Mouse (Mus musculus) liver, embryonic 16.5 days (tissue): ENCODE results near the gene Sult1a1. TPM values are rescaled to one million over a fixed set of nuclear protein-coding genes. Genes with fewer than 3 reads are reported as not detected.
A peak's percentile ranks its signal among the peaks of the same experiment; 100 is the strongest.

ENCODE experiments used
- ATAC-seq: fragments of 200-750 bp; cut with Nextera tagmentation; 2 replicates; pipeline ENCODE4 v1.8.0; 2017; ENCODE audit warnings: low read depth, mild to moderate bottlenecking, moderate number of reproducible peaks, moderate library complexity
- H3K27ac ChIP-seq: fragments of 300-500 bp; sonication (generic); 2 replicates; pipeline ENCODE4 v1.5.1; 2014; ENCODE audit warnings: mild to moderate bottlenecking, low read length
- H3K27me3 ChIP-seq: fragments of 300-500 bp; sonication (generic); 2 replicates; pipeline ENCODE4 v1.6.1; 2014; ENCODE audit warnings: low read depth, low read length, mixed read lengths; ENCODE audit not compliant: control insufficient read depth, insufficient read depth
- H3K36me3 ChIP-seq: fragments of 300-500 bp; sonication (generic); 2 replicates; pipeline ENCODE4 v1.6.1; 2014; ENCODE audit warnings: mild to moderate bottlenecking; ENCODE audit not compliant: control insufficient read depth, insufficient read depth
- H3K4me1 ChIP-seq: fragments of 300-500 bp; sonication (generic); 2 replicates; pipeline ENCODE4 v1.6.1; 2014; ENCODE audit warnings: low read depth, low read length, mixed read lengths; ENCODE audit not compliant: control insufficient read depth
- H3K4me2 ChIP-seq: fragments of 300-500 bp; sonication (generic); 2 replicates; pipeline ENCODE4 v1.6.1; 2014; ENCODE audit warnings: low read depth, low read length, mixed read lengths
- H3K4me3 ChIP-seq: fragments of 300-500 bp; sonication (generic); 2 replicates; pipeline ENCODE4 v1.5.1; 2014; ENCODE audit warnings: low read depth, mild to moderate bottlenecking, low read length
- H3K9ac ChIP-seq: fragments of 300-500 bp; sonication (generic); 2 replicates; pipeline ENCODE4 v1.6.1; 2014; ENCODE audit warnings: low read depth, low read length
- H3K9me3 ChIP-seq: fragments of 300-500 bp; sonication (generic); replicated peaks from 2 replicates; pipeline ENCODE4 v1.6.1; 2016; ENCODE audit warnings: low read length; ENCODE audit not compliant: control insufficient read depth
- WGBS: fragments of 180-500 bp; shearing (Covaris S2); extraction: QIAGEN DNeasy Blood & Tissue Kit; methylation state at CpG from one replicate; pipeline ENCODE4 v1.1.7; 2014; ENCODE audit not compliant: insufficient replicate concordance; 5-methylcytosine and 5-hydroxymethylcytosine counted together
- polyA plus RNA-seq: library from polyadenylated mRNA; unstranded; fragments of >200 nt; fragmentation: Nextera tagmentation; extraction: Ambion mirVana; gene quantifications from 2 replicates; pipeline ENCODE4 v1.2.1, GENCODE M21; 2015

Gene Sult1a1
- polyA plus RNA-seq, result 69.5 and 88.7 TPM in 2 replicates

DNA sequence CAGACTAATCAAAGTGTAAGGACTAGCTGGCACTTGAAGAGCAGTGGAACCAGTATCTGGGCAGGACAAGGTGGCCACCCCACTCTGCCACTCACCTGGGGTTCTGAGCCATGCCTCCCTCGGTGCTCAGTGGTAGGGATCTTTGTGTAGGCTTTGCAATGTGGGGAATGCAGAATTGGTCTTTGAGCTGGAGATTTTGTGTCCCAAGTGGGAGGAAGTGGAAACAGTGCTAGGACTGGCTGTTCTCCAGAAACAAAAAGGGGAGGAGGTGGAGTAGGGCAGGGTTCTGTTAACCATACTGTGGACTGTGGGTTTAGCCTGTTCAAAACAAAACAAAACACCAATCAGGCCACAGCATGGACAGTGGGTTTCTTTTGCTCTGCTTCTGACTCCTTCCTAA lies at the start of gene Sult1a1:
TSS of gene Sult1a1 (minus strand) at position 226 of the 400 bp plus-strand sequence.
- Histone ChIP-seq H3K4me1 (no peaks in the 10 kb centered on the region), H3K27me3 (no peaks in the 10 kb centered on the region), H3K27ac (peak within 1 kb of the TSS; percentile 54), H3K4me2 (peak within 1 kb of the TSS; percentile 12), H3K9me3 (no peaks in the 10 kb centered on the region), H3K4me3 (peak within 1 kb of the TSS; percentile 6), H3K9ac (no peak within 1 kb of the TSS), H3K36me3 (peaks cover 3% of the 10 kb centered on the region; the same call in 1 of the 2 replicates)
- peak; percentile 77 for ATAC-seq
- WGBS, result 48% methylated on average over 1 of the region's 1 CpGs

DNA sequence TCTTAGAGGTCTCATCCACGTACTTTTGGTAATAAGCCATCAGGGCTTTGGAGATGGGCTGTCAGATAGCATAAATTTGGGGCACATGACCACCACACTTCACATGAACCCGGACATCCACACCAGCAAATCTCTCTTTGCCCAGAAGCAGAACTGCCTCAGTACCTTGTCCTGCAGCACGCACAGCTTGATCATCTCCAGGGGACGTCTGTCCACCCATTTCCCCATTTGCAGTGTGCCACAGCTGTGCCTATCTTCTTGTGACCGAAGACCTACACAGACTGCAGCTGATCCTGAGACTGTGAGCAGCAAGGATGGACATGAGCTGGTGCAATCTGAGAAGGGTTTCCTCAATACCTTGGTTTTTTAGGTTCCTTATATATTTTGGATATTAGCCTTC lies 49.4 kb upstream of the Sult1a1 start:
- WGBS, result 31% methylated on average over 5 of the region's 5 CpGs
- Histone ChIP-seq H3K4me2 (no peak overlapping the region), H3K4me1 (no peaks in the 10 kb centered on the region), H3K4me3 (no peak overlapping the region), H3K36me3 (no peaks in the 10 kb centered on the region), H3K9ac (no peak overlapping the region), H3K27me3 (no peaks in the 10 kb centered on the region), H3K27ac (no peak overlapping the region), H3K9me3 (no peaks in the 10 kb centered on the region)
- ATAC-seq, result no peak

DNA sequence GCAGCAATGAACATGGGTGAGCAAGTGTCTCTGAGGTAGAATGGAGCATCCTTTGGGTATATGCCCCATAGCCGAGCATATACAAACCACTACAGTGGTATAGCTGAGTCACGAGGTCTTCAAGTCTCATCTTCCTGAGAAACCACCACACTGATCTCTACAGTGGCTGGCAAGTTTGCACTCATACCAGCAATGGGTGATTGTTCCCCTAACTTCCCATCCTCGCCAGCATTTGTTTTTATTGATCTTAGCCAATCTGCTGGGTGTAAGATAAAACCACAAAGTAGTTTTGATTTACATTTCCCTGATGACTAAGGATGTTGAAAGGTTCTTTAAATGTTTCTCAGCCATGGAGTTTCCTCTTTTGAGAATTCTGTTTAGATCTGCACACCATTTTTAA lies 48.8 kb upstream of the Sult1a1 start:
- Histone ChIP-seq H3K4me1 (no peaks in the 10 kb centered on the region), H3K4me2 (no peak overlapping the region), H3K27me3 (no peaks in the 10 kb centered on the region), H3K9ac (no peak overlapping the region), H3K27ac (no peak overlapping the region), H3K4me3 (no peak overlapping the region), H3K36me3 (no peaks in the 10 kb centered on the region), H3K9me3 (no peaks in the 10 kb centered on the region)
- 22% methylated on average over 3 of the region's 3 CpGs for WGBS
- no peak for ATAC-seq

DNA sequence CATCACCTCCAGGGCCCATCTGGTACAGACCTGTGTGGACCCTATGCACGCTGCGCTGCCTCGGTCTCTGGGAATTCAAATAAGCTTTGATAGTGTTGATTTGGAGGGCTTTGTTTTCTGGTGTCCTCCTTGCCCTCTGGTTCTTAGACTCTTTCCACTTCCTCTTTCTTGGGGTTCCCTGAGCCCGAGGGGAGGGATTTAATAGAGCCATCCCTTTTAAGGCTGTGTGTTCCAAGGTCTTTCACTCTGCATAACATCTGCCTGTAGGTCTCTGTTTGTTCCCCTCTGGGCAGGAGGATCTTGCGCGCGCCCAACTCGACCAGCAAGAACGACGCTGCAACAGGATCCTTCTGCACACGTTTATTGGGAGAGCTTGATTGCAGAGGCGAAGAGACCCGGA lies 45.4 kb upstream of the Sult1a1 start:
- Histone ChIP-seq H3K27me3 (no peaks in the 10 kb centered on the region), H3K9me3 (no peaks in the 10 kb centered on the region), H3K27ac (no peak overlapping the region), H3K4me1 (no peaks in the 10 kb centered on the region), H3K4me2 (no peak overlapping the region), H3K4me3 (no peak overlapping the region), H3K36me3 (no peaks in the 10 kb centered on the region), H3K9ac (no peak overlapping the region)
- ATAC-seq, result no peak
- 77% methylated on average over 13 of the region's 13 CpGs for WGBS

DNA sequence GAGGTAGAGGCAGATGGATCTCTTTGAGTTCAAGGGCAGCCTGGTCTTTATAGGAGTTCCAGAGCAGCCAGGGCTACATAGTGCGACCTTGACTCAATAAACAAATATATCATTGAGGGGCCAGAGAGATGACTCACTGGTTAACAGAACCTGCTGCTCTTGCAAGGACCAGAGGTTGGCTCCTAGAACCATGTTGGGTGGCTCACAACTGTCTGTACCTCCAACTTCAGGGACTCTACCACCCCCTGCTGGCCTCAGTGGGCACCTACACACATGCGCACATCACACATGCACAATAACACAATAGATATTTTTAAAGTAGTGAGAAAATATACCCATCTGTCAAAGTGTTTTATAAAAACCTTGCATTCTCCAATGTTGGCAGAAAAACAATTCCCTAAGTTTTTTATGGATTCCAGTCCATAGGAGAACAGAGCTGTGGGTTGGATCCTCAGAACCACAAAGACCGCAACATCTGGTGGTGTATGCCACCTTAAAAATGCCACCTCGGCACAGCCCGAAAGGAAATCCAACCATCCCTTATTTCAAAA lies 42.6 kb upstream of the Sult1a1 start:
- Histone ChIP-seq H3K36me3 (no peaks in the 10 kb centered on the region), H3K4me1 (no peaks in the 10 kb centered on the region), H3K9ac (no peak overlapping the region), H3K9me3 (no peaks in the 10 kb centered on the region), H3K27me3 (no peaks in the 10 kb centered on the region), H3K27ac (no peak overlapping the region), H3K4me2 (no peak overlapping the region), H3K4me3 (no peak overlapping the region)
- ATAC-seq, result no peak
- WGBS, result 84% methylated on average over 5 of the region's 5 CpGs

DNA sequence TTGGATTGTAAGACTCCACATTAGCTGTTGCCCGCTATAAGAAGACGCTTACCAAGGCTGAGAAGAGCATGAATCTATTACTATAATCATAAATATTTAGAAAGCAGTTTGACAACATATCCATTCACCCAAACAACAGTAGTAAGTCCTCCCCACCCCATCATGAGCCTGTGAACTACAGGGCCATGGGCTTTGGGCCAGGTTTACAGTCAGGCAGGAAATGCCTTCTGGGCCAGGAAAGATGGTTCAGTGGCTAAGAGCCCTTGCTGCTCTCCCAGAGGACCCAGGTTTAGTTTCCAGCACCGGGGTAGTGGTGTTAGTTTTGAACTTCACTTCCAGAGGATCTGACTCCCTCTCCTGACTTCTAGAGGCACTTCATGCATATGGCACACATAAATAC lies 41.3 kb upstream of the Sult1a1 start:
- WGBS, result 76% methylated on average over 3 of the region's 3 CpGs
- Histone ChIP-seq H3K36me3 (no peaks in the 10 kb centered on the region), H3K27ac (no peak overlapping the region)

DNA sequence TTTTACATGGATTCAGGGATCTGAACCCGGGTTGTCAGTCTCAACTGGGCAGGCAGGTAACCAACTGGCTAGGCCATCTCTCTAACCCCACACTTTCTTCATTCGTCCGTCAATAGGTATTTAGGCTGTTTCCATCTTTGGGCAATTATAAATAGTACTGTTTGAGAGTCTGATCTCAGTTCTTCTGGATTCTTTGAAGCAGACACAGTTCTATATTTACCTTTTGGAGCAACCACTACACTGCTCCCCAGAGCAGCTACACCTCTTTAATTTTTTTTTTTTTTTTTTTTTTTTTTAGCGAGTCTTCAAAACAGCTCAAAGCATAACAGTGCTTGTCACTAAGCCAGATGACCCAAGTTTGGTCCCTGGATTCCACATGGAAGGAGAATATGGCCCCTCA lies 39.4 kb upstream of the Sult1a1 start:
- Histone ChIP-seq H3K9me3 (no peaks in the 10 kb centered on the region), H3K4me2 (no peak overlapping the region), H3K4me1 (no peaks in the 10 kb centered on the region), H3K27ac (no peak overlapping the region), H3K36me3 (no peaks in the 10 kb centered on the region), H3K27me3 (no peaks in the 10 kb centered on the region), H3K4me3 (no peak overlapping the region), H3K9ac (no peak overlapping the region)
- ATAC-seq, result no peak
- 67% methylated on average over 4 of the region's 4 CpGs for WGBS

More for the DNA sequence above, 41.3 kb upstream of the Sult1a1 start:
- no peak for ATAC-seq
- Histone ChIP-seq H3K4me3 (no peak overlapping the region), H3K27me3 (no peaks in the 10 kb centered on the region), H3K9ac (no peak overlapping the region), H3K9me3 (no peaks in the 10 kb centered on the region), H3K4me1 (no peaks in the 10 kb centered on the region), H3K4me2 (no peak overlapping the region)

DNA sequence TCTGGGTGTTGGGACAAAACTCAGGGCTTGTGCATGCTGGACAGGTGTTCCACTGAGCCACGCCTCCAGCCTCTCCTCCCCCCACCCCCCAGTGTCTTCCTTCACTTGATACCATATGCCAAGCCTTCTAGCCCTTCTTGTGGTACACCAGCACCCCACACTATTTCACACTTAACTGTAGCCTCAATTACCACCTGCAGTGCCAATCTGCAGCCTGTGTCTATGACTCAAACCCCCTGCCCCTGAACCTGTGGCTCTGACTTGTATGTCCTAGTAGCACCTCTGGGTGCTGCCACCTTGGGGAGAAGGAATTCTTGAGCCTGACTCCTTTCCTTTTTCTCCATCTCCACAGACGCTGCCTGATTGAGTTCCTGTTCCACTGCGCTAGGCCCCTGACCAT lies 35.7 kb upstream of the Sult1a1 start:
- ATAC-seq, result no peak
- Histone ChIP-seq H3K27ac (no peak overlapping the region), H3K4me3 (no peak overlapping the region), H3K9me3 (no peaks in the 10 kb centered on the region; the same call in 1 of the 2 replicates), H3K4me1 (no peaks in the 10 kb centered on the region), H3K27me3 (no peaks in the 10 kb centered on the region), H3K36me3 (no peaks in the 10 kb centered on the region), H3K9ac (no peak overlapping the region), H3K4me2 (no peak overlapping the region)
- WGBS, result 72% methylated on average over 3 of the region's 3 CpGs

DNA sequence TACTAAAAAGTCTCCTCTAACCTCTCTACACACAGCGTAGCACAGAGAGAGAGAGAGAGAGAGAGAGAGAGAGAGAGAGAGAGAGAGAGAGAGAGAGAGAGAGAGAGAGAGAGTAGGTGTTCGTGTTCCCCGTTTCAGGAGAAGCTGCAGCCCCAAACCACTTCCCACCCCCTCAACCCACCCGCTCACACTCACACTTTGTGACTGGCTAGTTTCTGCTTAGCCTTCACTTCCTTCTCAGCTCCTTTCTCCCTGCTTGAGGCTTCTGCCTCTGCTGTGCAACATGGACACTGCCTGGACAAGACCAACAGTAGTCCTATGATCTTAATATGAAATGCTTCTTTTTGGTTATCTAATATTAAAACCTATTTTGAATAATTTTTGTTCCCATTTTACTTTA lies 34.0 kb upstream of the Sult1a1 start:
- Histone ChIP-seq H3K4me3 (no peak overlapping the region), H3K27ac (no peak overlapping the region), H3K4me1 (no peaks in the 10 kb centered on the region), H3K9ac (no peak overlapping the region), H3K27me3 (no peaks in the 10 kb centered on the region), H3K4me2 (no peak overlapping the region), H3K9me3 (no peaks in the 10 kb centered on the region; the same call in 1 of the 2 replicates), H3K36me3 (no peaks in the 10 kb centered on the region)
- ATAC-seq, result no peak
- 39% methylated on average over 4 of the region's 4 CpGs for WGBS
